Mouse (Mus musculus): ENCODE data around the gene Obsl1. TPM values are rescaled to one million over a fixed set of nuclear protein-coding genes. Genes with fewer than 3 reads are reported as not detected.

The Obsl1 gene
- total and polyA plus RNA-seq, 2 experiments, result 0.65 to 1.3 TPM

GRCm38 (mm10) chr1:75478916-75479634, 27.2 kb downstream of the Obsl1 start, which contains the start of the genes Chpf and Tmem198:
Chpf (minus strand) TSS chr1:75479307.
Tmem198 (plus strand) TSS chr1:75479532.
- no peaks in the 10 kb centered on the region; the same call in 1 of the 2 replicates for H3K4me1 ChIP-seq (ENCODE audit: control insufficient read depth, insufficient read depth, low read length)
- no peak for TF ChIP-seq CTCF (IDR thresholded peaks at IDR 0.05; ENCODE audit: low read depth, low read length)
- no peak for TF ChIP-seq POLR2A (IDR thresholded peaks at IDR 0.05; ENCODE audit: extremely low read depth, insufficient read depth, low read length)
- H3K79me2 ChIP-seq (ENCODE audit: control insufficient read depth, insufficient read depth, low read length), result no peaks in the 10 kb centered on the region
- DNase-seq (ENCODE audit: extremely low read depth, low read depth, low spot score), result peak; percentile 67
- H3K4me3 ChIP-seq (ENCODE audit: insufficient read depth, low read depth, low read length), result peak within 1 kb of the TSS; percentile 76
- no peaks in the 10 kb centered on the region for H3K36me3 ChIP-seq (ENCODE audit: control insufficient read depth, insufficient read depth, low read length)
- H3K27ac ChIP-seq (replicated peaks; ENCODE audit: insufficient read depth, low read depth, low read length), result no peak within 1 kb of the TSS
- WGBS, result under 1% methylated on average over 76 of the region's 76 CpGs
- peak within 1 kb of the TSS; percentile 73 for H3K9ac ChIP-seq (ENCODE audit: low read depth, low read length)
- H3K27me3 ChIP-seq (ENCODE audit: control insufficient read depth, insufficient read depth, low read length), result peaks cover 13% of the 10 kb centered on the region

GRCm38 (mm10) chr1:75478497-75478896, 27.8 kb downstream of the Obsl1 start:
- Histone ChIP-seq H3K4me3 (ENCODE audit: insufficient read depth, low read depth, low read length) (peak overlapping the region; percentile 76; the same call in 1 of the 2 replicates), H3K4me1 (ENCODE audit: control insufficient read depth, insufficient read depth, low read length) (no peaks in the 10 kb centered on the region; the same call in 1 of the 2 replicates), H3K9ac (ENCODE audit: low read depth, low read length) (peak overlapping the region; percentile 73), H3K36me3 (ENCODE audit: control insufficient read depth, insufficient read depth, low read length) (no peaks in the 10 kb centered on the region), H3K27me3 (ENCODE audit: control insufficient read depth, insufficient read depth, low read length) (peaks cover 13% of the 10 kb centered on the region), H3K27ac (replicated peaks; ENCODE audit: insufficient read depth, low read depth, low read length) (no peak overlapping the region), H3K79me2 (ENCODE audit: control insufficient read depth, insufficient read depth, low read length) (no peaks in the 10 kb centered on the region)
- TF ChIP-seq POLR2A (IDR thresholded peaks at IDR 0.05; ENCODE audit: extremely low read depth, insufficient read depth, low read length), result no peak
- no peak for TF ChIP-seq CTCF (IDR thresholded peaks at IDR 0.05; ENCODE audit: low read depth, low read length)
- DNase-seq (ENCODE audit: extremely low read depth, low read depth, low spot score), result no peak
- WGBS, result 2% methylated on average over 18 of the region's 25 CpGs

- no peak overlapping the region for H3K4me3 ChIP-seq (ENCODE audit: insufficient read depth, low read depth, low read length)
These were observed 28.3 kb downstream of the Obsl1 start for GRCm38 (mm10) chr1:75477966-75478290.

GRCm38 (mm10) chr1:75477264-75477965, 28.8 kb downstream of the Obsl1 start:
- Histone ChIP-seq H3K4me3 (ENCODE audit: insufficient read depth, low read depth, low read length) (no peak overlapping the region), H3K36me3 (ENCODE audit: control insufficient read depth, insufficient read depth, low read length) (no peaks in the 10 kb centered on the region), H3K9ac (ENCODE audit: low read depth, low read length) (no peak overlapping the region), H3K79me2 (ENCODE audit: control insufficient read depth, insufficient read depth, low read length) (no peaks in the 10 kb centered on the region), H3K27me3 (ENCODE audit: control insufficient read depth, insufficient read depth, low read length) (peaks cover 8% of the 10 kb centered on the region), H3K4me1 (ENCODE audit: control insufficient read depth, insufficient read depth, low read length) (no peaks in the 10 kb centered on the region; the same call in 1 of the 2 replicates), H3K27ac (replicated peaks; ENCODE audit: insufficient read depth, low read depth, low read length) (no peak overlapping the region)
- 16% methylated on average over 35 of the region's 35 CpGs for WGBS
- peak; percentile 40 for DNase-seq (ENCODE audit: extremely low read depth, low read depth, low spot score)
- TF ChIP-seq POLR2A (IDR thresholded peaks at IDR 0.05; ENCODE audit: extremely low read depth, insufficient read depth, low read length) (no peak), CTCF (IDR thresholded peaks at IDR 0.05; ENCODE audit: low read depth, low read length) (peak; percentile 81)

More at GRCm38 (mm10) chr1:75477966-75478290, 28.3 kb downstream of the Obsl1 start:
- Histone ChIP-seq H3K27me3 (ENCODE audit: control insufficient read depth, insufficient read depth, low read length) (peaks cover 13% of the 10 kb centered on the region), H3K36me3 (ENCODE audit: control insufficient read depth, insufficient read depth, low read length) (no peaks in the 10 kb centered on the region), H3K9ac (ENCODE audit: low read depth, low read length) (no peak overlapping the region), H3K79me2 (ENCODE audit: control insufficient read depth, insufficient read depth, low read length) (no peaks in the 10 kb centered on the region), H3K4me1 (ENCODE audit: control insufficient read depth, insufficient read depth, low read length) (no peaks in the 10 kb centered on the region; the same call in 1 of the 2 replicates), H3K27ac (replicated peaks; ENCODE audit: insufficient read depth, low read depth, low read length) (no peak overlapping the region)
- DNase-seq (ENCODE audit: extremely low read depth, low read depth, low spot score), result peak; percentile 5
- TF ChIP-seq CTCF (IDR thresholded peaks at IDR 0.05; ENCODE audit: low read depth, low read length) (no peak), POLR2A (IDR thresholded peaks at IDR 0.05; ENCODE audit: extremely low read depth, insufficient read depth, low read length) (no peak)
- 45% methylated on average over 3 of the region's 3 CpGs for WGBS

GRCm38 (mm10) chr1:75476441-75476840, 29.8 kb downstream of the Obsl1 start:
- peaks cover 5% of the 10 kb centered on the region for H3K27me3 ChIP-seq (ENCODE audit: control insufficient read depth, insufficient read depth, low read length)

More at GRCm38 (mm10) chr1:75476441-75476840, 29.8 kb downstream of the Obsl1 start:
- Histone ChIP-seq H3K4me3 (ENCODE audit: insufficient read depth, low read depth, low read length) (no peak overlapping the region), H3K9ac (ENCODE audit: low read depth, low read length) (no peak overlapping the region), H3K4me1 (ENCODE audit: control insufficient read depth, insufficient read depth, low read length) (no peaks in the 10 kb centered on the region; the same call in 1 of the 2 replicates), H3K79me2 (ENCODE audit: control insufficient read depth, insufficient read depth, low read length) (no peaks in the 10 kb centered on the region), H3K27ac (replicated peaks; ENCODE audit: insufficient read depth, low read depth, low read length) (no peak overlapping the region), H3K36me3 (ENCODE audit: control insufficient read depth, insufficient read depth, low read length) (no peaks in the 10 kb centered on the region)
- TF ChIP-seq POLR2A (IDR thresholded peaks at IDR 0.05; ENCODE audit: extremely low read depth, insufficient read depth, low read length) (no peak), CTCF (IDR thresholded peaks at IDR 0.05; ENCODE audit: low read depth, low read length) (no peak)
- no peak for DNase-seq (ENCODE audit: extremely low read depth, low read depth, low spot score)
- 96% methylated on average over 11 of the region's 11 CpGs for WGBS

Data from liver, adult 2 months (tissue).